Mouse (Mus musculus) 416B (cell line): ENCODE data around the gene Osmr.
A peak's percentile ranks its signal among the peaks of the same experiment; 100 is the strongest.

Source experiments
- DNase-seq: peaks from one replicate; pipeline ENCODE4 v3.0.0; 2011; ENCODE audit warnings: low read depth

Gene Osmr

GRCm38 (mm10) chr15:6874601-6875019, at the start of gene Osmr:
TSS of gene Osmr (minus strand) at chr15:6874969.
- DNase-seq = no peak

- no peak for DNase-seq
Measured at GRCm38 (mm10) chr15:6919406-6919805, 44.6 kb upstream of the Osmr start.

GRCm38 (mm10) chr15:6914163-6914562, 39.4 kb upstream of the Osmr start:
- DNase-seq = no peak

- DNase-seq = peak; percentile 76
Measured at GRCm38 (mm10) chr15:6909669-6910068, 34.9 kb upstream of the Osmr start.

- DNase-seq = no peak
Measured at GRCm38 (mm10) chr15:6909084-6909483, 34.3 kb upstream of the Osmr start.

GRCm38 (mm10) chr15:6908601-6909000, 33.8 kb upstream of the Osmr start:
- no peak for DNase-seq

GRCm38 (mm10) chr15:6906260-6907047, 31.7 kb upstream of the Osmr start:
- DNase-seq = no peak

- DNase-seq = no peak
Measured at GRCm38 (mm10) chr15:6905726-6906125, 31.0 kb upstream of the Osmr start.

- DNase-seq = no peak
Measured at GRCm38 (mm10) chr15:6903286-6903975, 28.7 kb upstream of the Osmr start.

GRCm38 (mm10) chr15:6901982-6902639, 27.3 kb upstream of the Osmr start:
- DNase-seq = no peak

GRCm38 (mm10) chr15:6901236-6901635, 26.5 kb upstream of the Osmr start:
- DNase-seq = no peak

GRCm38 (mm10) chr15:6884260-6884659, 9.5 kb upstream of the Osmr start:
- DNase-seq = no peak

- peak; percentile 47 for DNase-seq
Measured at GRCm38 (mm10) chr15:6883816-6884215, 9.0 kb upstream of the Osmr start.

- DNase-seq = no peak
Measured at GRCm38 (mm10) chr15:6883091-6883490, 8.3 kb upstream of the Osmr start.

GRCm38 (mm10) chr15:6882180-6882579, 7.4 kb upstream of the Osmr start:
- peak; percentile 50 for DNase-seq

GRCm38 (mm10) chr15:6881211-6881610, 6.4 kb upstream of the Osmr start:
- no peak for DNase-seq

- DNase-seq = no peak
Measured at GRCm38 (mm10) chr15:6873807-6874600, 765 bp downstream of the Osmr start.

- no peak for DNase-seq
Measured at GRCm38 (mm10) chr15:6873154-6873806, 1.5 kb downstream of the Osmr start.

GRCm38 (mm10) chr15:6871621-6872359, 3.0 kb downstream of the Osmr start:
- no peak for DNase-seq

- DNase-seq = no peak
Measured at GRCm38 (mm10) chr15:6866888-6867287, 7.9 kb downstream of the Osmr start.

GRCm38 (mm10) chr15:6862125-6862524, 12.6 kb downstream of the Osmr start:
- DNase-seq = no peak
